Mouse (Mus musculus) neural tube, embryonic 11.5 days (tissue): ENCODE measurements around the gene Krt12. TPM values are rescaled to one million over a fixed set of nuclear protein-coding genes. Genes with fewer than 3 reads are reported as not detected.

Experiments used
- ATAC-seq: fragments of 200-750 bp; cut with Nextera tagmentation; 2 replicates; pipeline ENCODE4 v1.8.0; 2017; ENCODE audit warnings: moderate number of reproducible peaks, mild to moderate bottlenecking, moderate TSS enrichment, moderate library complexity; ENCODE audit not compliant: insufficient read depth, low FRiP score, low TSS enrichment
- DNase-seq: peaks from one replicate; pipeline ENCODE4 v3.0.0-alpha.2; 2015; ENCODE audit warnings: low spot score
- H3K27ac ChIP-seq: fragments of 300-500 bp; sonication (generic); 2 replicates; pipeline ENCODE4 v1.5.1; 2014; ENCODE audit warnings: low read depth, mild to moderate bottlenecking, low read length
- H3K27me3 ChIP-seq: fragments of 300-500 bp; sonication (generic); 2 replicates; pipeline ENCODE4 v1.6.1; 2014; ENCODE audit warnings: mild to moderate bottlenecking, low read length, mixed read lengths; ENCODE audit not compliant: control insufficient read depth, insufficient read depth
- H3K36me3 ChIP-seq: fragments of 300-500 bp; sonication (generic); 2 replicates; pipeline ENCODE4 v1.6.1; 2014; ENCODE audit warnings: mild to moderate bottlenecking, low read length, moderate library complexity, mixed read lengths; ENCODE audit not compliant: control insufficient read depth, insufficient read depth
- H3K4me1 ChIP-seq: fragments of 300-500 bp; sonication (generic); 2 replicates; pipeline ENCODE4 v1.6.1; 2014; ENCODE audit warnings: low read length, mixed read lengths; ENCODE audit not compliant: control insufficient read depth, insufficient read depth
- H3K4me2 ChIP-seq: fragments of 300-500 bp; sonication (generic); 2 replicates; pipeline ENCODE4 v1.6.1; 2014; ENCODE audit warnings: low read depth, mild to moderate bottlenecking, moderate library complexity
- H3K4me3 ChIP-seq: fragments of 300-500 bp; sonication (generic); 2 replicates; pipeline ENCODE4 v1.5.1; 2014; ENCODE audit warnings: low read depth, low read length
- H3K9ac ChIP-seq: fragments of 300-500 bp; sonication (generic); 2 replicates; pipeline ENCODE4 v1.6.1; 2014; ENCODE audit warnings: mild to moderate bottlenecking, low read length
- H3K9me3 ChIP-seq: fragments of 300-500 bp; sonication (generic); 2 replicates; pipeline ENCODE4 v1.6.1; 2016; ENCODE audit warnings: low read length; ENCODE audit not compliant: control insufficient read depth
- WGBS: fragments of 180-500 bp; shearing (Covaris S2); extraction: QIAGEN DNeasy Blood & Tissue Kit; methylation state at CpG from one replicate; pipeline ENCODE4 v1.1.7; 2014; 5-methylcytosine and 5-hydroxymethylcytosine counted together
- polyA plus RNA-seq: library from polyadenylated mRNA; unstranded; fragments of >200 nt; fragmentation: Nextera tagmentation; extraction: Ambion mirVana; gene quantifications from 2 replicates; pipeline ENCODE4 v1.2.1, GENCODE M21; 2014

Krt12 gene
- polyA plus RNA-seq, 1 experiment from 2014 or later, result not detected

DNA sequence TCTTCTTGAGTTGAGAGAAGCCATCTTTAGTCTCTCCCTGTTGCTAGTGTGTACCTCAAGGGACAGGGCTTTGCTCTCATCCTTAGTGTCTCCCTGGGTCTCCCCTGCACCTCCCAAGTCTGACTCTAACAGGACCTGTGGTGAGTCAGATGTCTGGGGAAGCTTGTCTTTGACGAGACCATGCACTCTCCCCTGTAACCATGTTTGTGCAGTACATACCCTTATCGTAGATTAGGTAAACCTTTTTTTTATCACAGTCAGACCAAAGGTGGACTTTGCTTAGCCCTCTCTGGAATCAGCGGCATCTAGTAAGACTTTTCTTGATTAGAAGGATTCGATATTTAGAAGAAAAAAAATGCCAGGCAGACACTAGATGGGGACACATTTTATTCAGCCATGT, 32.0 kb upstream of the Krt12 start:
- Histone ChIP-seq H3K27ac (no peak overlapping the region), H3K4me1 (no peaks in the 10 kb centered on the region), H3K36me3 (no peaks in the 10 kb centered on the region), H3K4me2 (no peak overlapping the region), H3K9ac (no peak overlapping the region), H3K27me3 (no peaks in the 10 kb centered on the region), H3K9me3 (no peaks in the 10 kb centered on the region), H3K4me3 (no peak overlapping the region)
- DNase-seq (no peak), ATAC-seq (no peak)
- WGBS, result 94% methylated on average over 4 of the region's 4 CpGs

DNA sequence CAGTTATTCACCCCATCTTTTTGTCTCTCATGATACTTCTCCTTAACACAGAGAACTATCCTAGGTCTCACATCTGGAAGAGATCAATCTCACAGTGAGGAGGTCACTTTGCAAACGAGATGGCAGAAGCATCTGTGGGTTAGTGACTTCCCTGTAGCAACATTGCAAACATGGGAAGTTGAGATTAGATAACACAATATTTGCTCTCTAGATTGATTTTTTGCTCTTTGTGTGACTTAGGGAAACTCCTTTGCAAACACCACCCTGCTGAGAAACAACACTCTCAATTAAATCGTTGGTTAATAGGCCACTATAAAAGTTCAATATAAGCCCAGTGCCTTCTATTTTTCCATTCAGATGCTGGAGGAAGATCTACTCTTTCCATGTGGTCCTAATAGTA, 26.7 kb upstream of the Krt12 start:
- WGBS, result 61% methylated on average over 2 of the region's 2 CpGs
- H3K27me3 ChIP-seq, result no peaks in the 10 kb centered on the region
- no peak overlapping the region for H3K4me2 ChIP-seq
- H3K9me3 ChIP-seq, result no peaks in the 10 kb centered on the region
- H3K9ac ChIP-seq, result no peak overlapping the region
- no peaks in the 10 kb centered on the region for H3K36me3 ChIP-seq
- no peak overlapping the region for H3K27ac ChIP-seq
- no peak overlapping the region for H3K4me3 ChIP-seq
- no peaks in the 10 kb centered on the region for H3K4me1 ChIP-seq
- ATAC-seq (no peak), DNase-seq (no peak)

DNA sequence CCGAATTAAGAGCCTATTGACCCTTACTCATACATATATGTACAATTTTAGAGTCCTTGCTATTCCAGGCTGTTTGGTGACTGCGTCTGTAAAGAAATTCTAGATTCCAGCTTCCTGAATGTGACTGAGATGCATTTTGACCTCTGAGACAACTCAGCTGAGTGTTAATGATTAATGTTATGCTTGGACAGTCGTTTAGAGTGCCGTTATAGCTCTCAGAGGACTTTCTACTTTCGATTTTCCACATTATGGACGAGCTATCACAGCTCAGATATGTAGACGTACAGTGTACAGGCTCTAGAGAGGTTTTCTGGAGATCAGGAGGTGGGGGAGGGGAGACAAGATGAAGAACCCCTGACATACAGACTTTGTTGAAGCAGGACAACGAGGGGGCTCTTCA, 19.2 kb upstream of the Krt12 start:
- no peak for ATAC-seq
- no peak for DNase-seq

DNA sequence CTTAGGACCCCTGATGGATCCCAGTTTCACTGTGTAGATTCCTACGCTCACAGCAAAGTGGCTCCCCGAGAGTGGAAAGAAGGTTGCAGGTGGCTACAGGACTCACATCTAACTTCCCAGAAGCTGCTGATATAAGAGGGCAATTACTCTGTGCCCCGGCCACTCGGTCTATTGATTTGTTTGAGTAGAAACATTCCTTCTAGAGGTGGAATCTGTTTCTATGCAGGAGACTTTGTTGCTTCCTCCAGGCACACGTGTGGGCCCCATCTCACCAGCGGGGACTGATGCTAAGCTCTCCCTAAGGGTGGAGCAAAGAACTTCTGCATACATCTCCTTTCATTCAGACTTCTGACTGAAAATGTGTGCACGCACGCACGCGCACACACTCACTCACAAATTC, 17.4 kb upstream of the Krt12 start:
- 81% methylated on average over 10 of the region's 10 CpGs for WGBS

More for the DNA sequence above, 19.2 kb upstream of the Krt12 start:
- no peaks in the 10 kb centered on the region for H3K27me3 ChIP-seq
- no peak overlapping the region for H3K27ac ChIP-seq
- H3K36me3 ChIP-seq, result no peaks in the 10 kb centered on the region
- no peak overlapping the region for H3K9ac ChIP-seq
- H3K9me3 ChIP-seq, result no peaks in the 10 kb centered on the region
- 62% methylated on average over 8 of the region's 8 CpGs for WGBS
- no peak overlapping the region for H3K4me3 ChIP-seq
- H3K4me2 ChIP-seq, result no peak overlapping the region
- H3K4me1 ChIP-seq, result no peaks in the 10 kb centered on the region

DNA sequence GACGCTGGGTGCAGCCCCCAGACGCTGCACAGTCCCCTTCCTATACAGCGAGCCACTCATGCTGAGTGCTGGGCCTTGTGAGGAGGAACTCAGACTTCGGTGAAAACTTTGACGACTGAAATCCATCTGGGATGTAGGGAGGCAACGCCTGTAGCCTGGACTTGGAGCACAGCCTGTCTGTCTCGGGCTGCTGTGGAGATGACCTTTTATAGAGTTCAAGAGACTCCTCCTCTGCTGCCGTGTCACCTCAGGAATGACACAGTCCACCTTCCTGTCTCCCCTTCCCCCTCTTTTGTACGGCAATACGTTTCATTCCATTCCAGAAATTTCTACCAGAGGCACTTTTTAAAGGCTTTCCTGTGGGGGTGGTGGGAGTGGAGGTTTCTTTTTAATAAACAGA, 15.9 kb upstream of the Krt12 start, which contains the start of gene Krt20:
Krt20 (minus strand) TSS at position 179 of the 400 bp plus-strand sequence.
- Histone ChIP-seq H3K9me3 (no peaks in the 10 kb centered on the region), H3K4me2 (no peak within 1 kb of the TSS), H3K4me1 (no peaks in the 10 kb centered on the region), H3K27ac (no peak within 1 kb of the TSS), H3K36me3 (no peaks in the 10 kb centered on the region), H3K4me3 (no peak within 1 kb of the TSS), H3K27me3 (no peaks in the 10 kb centered on the region), H3K9ac (no peak within 1 kb of the TSS)
- no peak for DNase-seq
- 58% methylated on average over 10 of the region's 10 CpGs for WGBS
- no peak for ATAC-seq

More for the DNA sequence above, 17.4 kb upstream of the Krt12 start:
- no peak for DNase-seq
- Histone ChIP-seq H3K27ac (no peak overlapping the region), H3K27me3 (no peaks in the 10 kb centered on the region), H3K4me1 (no peaks in the 10 kb centered on the region), H3K4me2 (no peak overlapping the region), H3K9ac (no peak overlapping the region), H3K36me3 (no peaks in the 10 kb centered on the region), H3K4me3 (no peak overlapping the region), H3K9me3 (no peaks in the 10 kb centered on the region)
- ATAC-seq, result no peak

DNA sequence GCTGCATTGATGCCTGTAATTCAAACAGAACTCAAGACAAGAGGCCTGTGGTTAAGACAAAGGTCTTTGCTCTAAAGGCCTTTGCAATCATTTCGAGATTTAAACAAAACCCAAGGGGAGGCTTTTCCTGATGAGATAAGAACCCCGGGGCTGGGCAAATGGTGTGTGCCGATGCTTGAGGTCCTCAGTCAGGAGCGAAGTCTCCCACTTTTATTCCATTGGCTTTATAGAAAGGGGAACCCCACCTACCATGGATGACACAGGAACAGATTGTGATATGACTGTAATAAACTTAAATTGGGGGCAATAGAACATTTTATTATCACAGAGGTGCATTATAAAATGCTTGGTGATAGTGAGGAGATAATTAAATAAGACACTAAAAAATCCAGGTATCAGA, 14.6 kb upstream of the Krt12 start:
- Histone ChIP-seq H3K4me1 (no peaks in the 10 kb centered on the region), H3K4me3 (no peak overlapping the region), H3K27ac (no peak overlapping the region), H3K27me3 (no peaks in the 10 kb centered on the region), H3K9ac (no peak overlapping the region), H3K4me2 (no peak overlapping the region), H3K9me3 (no peaks in the 10 kb centered on the region), H3K36me3 (no peaks in the 10 kb centered on the region)
- DNase-seq (no peak), ATAC-seq (no peak)
- WGBS, result 81% methylated on average over 4 of the region's 4 CpGs

DNA sequence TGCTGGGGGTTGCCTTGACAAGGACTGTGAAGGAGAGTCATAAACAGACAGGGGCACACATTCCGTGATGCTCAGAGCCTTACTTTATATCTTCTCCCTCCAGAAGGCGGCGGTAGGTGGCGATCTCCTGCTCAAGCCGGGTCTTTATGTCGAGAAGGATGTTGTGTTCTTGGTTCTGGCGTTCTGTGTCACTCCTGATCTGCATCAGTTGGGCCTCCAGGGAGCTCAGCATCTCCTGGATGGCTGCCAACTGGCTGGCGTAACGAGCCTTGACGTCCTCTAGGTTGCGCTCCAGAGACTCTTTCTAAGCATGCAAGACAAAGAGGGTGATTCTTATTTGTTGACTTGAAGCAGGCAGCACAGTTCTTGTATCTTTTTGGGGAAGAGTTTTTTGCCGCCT, 8.6 kb upstream of the Krt12 start:
- Histone ChIP-seq H3K9me3 (no peaks in the 10 kb centered on the region), H3K4me2 (no peak overlapping the region), H3K9ac (no peak overlapping the region), H3K4me1 (no peaks in the 10 kb centered on the region), H3K36me3 (no peaks in the 10 kb centered on the region), H3K27ac (no peak overlapping the region), H3K27me3 (no peaks in the 10 kb centered on the region), H3K4me3 (no peak overlapping the region)
- ATAC-seq (no peak), DNase-seq (peak; percentile 54)
- WGBS, result 60% methylated on average over 12 of the region's 12 CpGs

DNA sequence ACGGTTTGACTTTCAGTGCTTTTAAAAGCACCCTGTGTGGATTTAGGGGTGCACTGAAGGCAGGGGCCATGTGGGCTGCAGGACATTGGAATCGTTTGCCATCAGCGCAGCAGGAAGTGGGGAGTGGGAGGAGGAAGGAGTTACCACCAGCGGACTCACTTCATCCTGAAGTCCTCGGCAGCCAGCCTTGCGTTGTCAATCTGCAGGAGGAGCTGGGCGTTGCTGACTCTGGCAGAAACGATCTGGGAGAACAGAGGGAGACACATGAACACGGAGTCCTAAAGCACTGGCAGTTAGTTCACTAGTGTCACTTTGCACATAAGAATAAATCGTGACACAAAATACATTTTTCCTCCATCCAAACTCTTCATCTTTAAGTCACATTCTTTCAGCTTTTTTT, 1.5 kb downstream of the Krt12 start:
- Histone ChIP-seq H3K4me3 (no peak overlapping the region), H3K27ac (no peak overlapping the region), H3K9ac (no peak overlapping the region), H3K36me3 (no peaks in the 10 kb centered on the region), H3K4me2 (no peak overlapping the region), H3K9me3 (no peaks in the 10 kb centered on the region), H3K27me3 (no peaks in the 10 kb centered on the region), H3K4me1 (no peaks in the 10 kb centered on the region)
- WGBS, result 58% methylated on average over 10 of the region's 10 CpGs
- ATAC-seq, result no peak
- DNase-seq, result no peak

DNA sequence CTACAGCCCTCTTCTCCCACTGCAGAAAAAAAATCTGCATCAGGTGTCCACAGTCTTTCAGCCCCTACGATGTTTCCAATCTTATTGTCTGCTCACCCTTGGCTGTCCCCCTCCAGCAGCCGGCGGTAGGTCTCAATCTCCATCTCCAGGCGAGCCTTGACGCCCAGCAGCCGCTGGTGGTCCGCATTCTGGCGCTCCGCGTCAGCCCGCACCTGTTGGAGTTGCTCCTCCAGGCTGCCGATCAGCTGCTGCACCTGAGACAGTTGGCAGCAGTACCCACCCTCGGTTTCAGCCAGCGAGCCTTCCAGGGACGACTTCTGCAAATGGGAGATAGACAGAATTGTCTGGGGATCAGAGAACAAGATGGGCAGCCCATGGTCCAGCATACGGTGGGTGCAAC, 4.2 kb downstream of the Krt12 start:
- Histone ChIP-seq H3K4me1 (no peaks in the 10 kb centered on the region), H3K9ac (no peak overlapping the region), H3K9me3 (no peaks in the 10 kb centered on the region), H3K4me2 (no peak overlapping the region), H3K36me3 (no peaks in the 10 kb centered on the region), H3K27me3 (no peaks in the 10 kb centered on the region), H3K27ac (no peak overlapping the region), H3K4me3 (no peak overlapping the region)
- no peak for DNase-seq
- ATAC-seq, result no peak
- WGBS, result 74% methylated on average over 16 of the region's 16 CpGs
